Mouse (Mus musculus): ENCODE data around the gene Rps6ka3.

DNA sequence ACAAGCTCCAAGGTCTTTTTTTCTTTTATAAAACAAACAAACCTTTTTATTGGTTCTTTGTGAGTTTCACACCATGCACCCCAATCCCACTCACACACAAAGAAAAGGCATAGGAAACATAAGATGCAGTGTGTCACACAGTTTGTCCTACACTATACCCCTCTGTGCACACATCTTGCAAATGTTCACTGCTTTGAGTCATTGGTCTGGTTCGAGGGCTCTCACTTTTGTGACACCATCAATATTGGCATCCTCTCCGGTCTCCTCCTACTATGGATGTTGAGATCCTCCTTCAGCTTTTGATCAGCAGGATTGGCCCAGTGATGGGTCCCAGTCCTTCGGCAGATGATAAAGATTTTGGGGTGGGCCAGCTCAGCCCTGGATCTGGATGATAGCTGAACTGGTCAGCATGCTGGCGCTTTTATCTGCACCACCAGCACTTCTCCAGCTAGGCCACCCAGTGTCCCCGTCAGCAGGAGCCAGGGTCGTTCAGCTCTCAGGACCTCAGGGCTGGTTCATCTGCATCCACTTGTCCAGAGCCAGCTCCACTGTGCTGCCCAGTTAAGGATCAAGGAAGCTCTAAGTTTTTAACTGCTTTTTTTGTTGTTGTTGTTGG lies 180.3 kb downstream of the Rps6ka3 start:
- TF ChIP-seq CTCF (IDR thresholded peaks at IDR 0.05; ENCODE audit: low read depth) (no peak), EP300 (IDR thresholded peaks at IDR 0.05; ENCODE audit: low read depth) (no peak)
